Mouse (Mus musculus) MEL (cell line): ENCODE results near the gene Morn3. TPM values are rescaled to one million over a fixed set of nuclear protein-coding genes. Genes with fewer than 3 reads are reported as not detected.
A peak's percentile ranks its signal among the peaks of the same experiment; 100 is the strongest.

ENCODE experiments used
- DNase-seq: peaks from one replicate; pipeline ENCODE4 v3.0.0; 2011; ENCODE audit warnings: low read depth, low spot score
- H3K27ac ChIP-seq: 2 replicates; pipeline ENCODE4 v1.5.1; 2012; ENCODE audit warnings: low read depth, mild to moderate bottlenecking, control low read depth, low read length, moderate library complexity; ENCODE audit not compliant: control insufficient read depth
- H3K27me3 ChIP-seq, 2 experiments: fragments of 150-350 bp in 1 of 2; sonication (generic) in 1 of 2; 2 replicates each; pipeline ENCODE4 v1.6.1; 2012; ENCODE audit warnings: low read length in 2 of 2, mild to moderate bottlenecking in 2 of 2, improper control_type of control experiment in 1 of 2, moderate library complexity in 1 of 2; ENCODE audit not compliant: insufficient read depth in 2 of 2, control insufficient read depth in 1 of 2
- H3K36me3 ChIP-seq, 2 experiments: 2 replicates each; pipeline ENCODE4 v1.6.1; 2012 to 2014; ENCODE audit warnings: low read length in 2 of 2, improper control_type of control experiment in 1 of 2, inconsistent platforms in 1 of 2, mild to moderate bottlenecking in 1 of 2; ENCODE audit not compliant: insufficient read depth in 2 of 2, control insufficient read depth in 1 of 2
- H3K4me1 ChIP-seq, 2 experiments: fragments of 150-350 bp in 1 of 2; sonication (generic) in 1 of 2; 2 replicates each; pipeline ENCODE4 v1.6.1; 2012; ENCODE audit warnings: low read length in 2 of 2, improper control_type of control experiment in 1 of 2, mild to moderate bottlenecking in 1 of 2; ENCODE audit not compliant: insufficient read depth in 2 of 2, control insufficient read depth in 1 of 2
- H3K4me3 ChIP-seq, 2 experiments: fragments of 150-350 bp in 1 of 2; sonication (generic) in 1 of 2; 2 replicates each; pipeline ENCODE4 v1.5.1; 2012; ENCODE audit warnings: low read depth in 2 of 2, low read length in 2 of 2, mild to moderate bottlenecking in 2 of 2, moderate library complexity in 2 of 2, control low read depth in 1 of 2, improper control_type of control experiment in 1 of 2; ENCODE audit not compliant: control insufficient read depth in 1 of 2, insufficient read depth in 1 of 2
- H3K79me2 ChIP-seq: 2 replicates; pipeline ENCODE4 v1.6.1; 2012; ENCODE audit warnings: mild to moderate bottlenecking, low read length, moderate library complexity; ENCODE audit not compliant: control insufficient read depth, poor library complexity, insufficient read depth
- H3K9ac ChIP-seq: 2 replicates; pipeline ENCODE4 v1.6.1; 2012; ENCODE audit warnings: low read depth, mild to moderate bottlenecking, control low read depth, low read length, moderate library complexity; ENCODE audit not compliant: control insufficient read depth, poor library complexity, severe bottlenecking
- H3K9me3 ChIP-seq: fragments of 150-350 bp; sonication (generic); replicated peaks from 2 replicates; pipeline ENCODE4 v1.6.1; 2012; ENCODE audit warnings: mild to moderate bottlenecking, low read length, improper control_type of control experiment, moderate library complexity; ENCODE audit not compliant: insufficient read depth
- BHLHE40 ChIP-seq: IDR thresholded peaks from 2 replicates; pipeline ENCODE4 v1.6.1; 2012; ENCODE audit warnings: low read depth, mild to moderate bottlenecking, inconsistent platforms, low read length, improper control_type of control experiment, borderline replicate concordance
- CHD2 ChIP-seq: IDR thresholded peaks from 2 replicates; pipeline ENCODE4 v1.6.1; 2011; ENCODE audit warnings: low read length, improper control_type of control experiment
- ELF1 ChIP-seq: IDR thresholded peaks from 2 replicates; pipeline ENCODE4 v1.6.1; 2014; ENCODE audit warnings: low read depth, mild to moderate bottlenecking, inconsistent platforms, low read length, improper control_type of control experiment, moderate library complexity
- EP300 ChIP-seq, 2 experiments: IDR thresholded peaks; 2 replicates each; pipeline ENCODE4 v1.6.1; 2011; ENCODE audit warnings: improper control_type of control experiment in 2 of 2, low read length in 2 of 2, low read depth in 1 of 2, mild to moderate bottlenecking in 1 of 2
- ETS1 ChIP-seq: IDR thresholded peaks from 2 replicates; pipeline ENCODE4 v1.6.1; 2012; ENCODE audit warnings: low read depth, mild to moderate bottlenecking, inconsistent platforms, low read length, improper control_type of control experiment, moderate library complexity
- GABPA ChIP-seq: IDR thresholded peaks from 2 replicates; pipeline ENCODE4 v1.6.1; 2012; ENCODE audit warnings: low read depth, mild to moderate bottlenecking, inconsistent platforms, low read length, improper control_type of control experiment, moderate library complexity
- HCFC1 ChIP-seq: IDR thresholded peaks from 2 replicates; pipeline ENCODE4 v1.6.1; 2012; ENCODE audit warnings: low read depth, mild to moderate bottlenecking, inconsistent platforms, low read length, improper control_type of control experiment, moderate library complexity
- KAT2A ChIP-seq: conservative IDR thresholded peaks from 2 replicates; pipeline ENCODE4 v1.6.1; 2012; ENCODE audit warnings: low read depth, low read length, improper control_type of control experiment, inconsistent platforms
- MAFK ChIP-seq: IDR thresholded peaks from 2 replicates; pipeline ENCODE4 v1.6.1; 2011; ENCODE audit warnings: low read depth, mild to moderate bottlenecking, low read length, improper control_type of control experiment, borderline replicate concordance
- MAX ChIP-seq: IDR thresholded peaks from 2 replicates; pipeline ENCODE4 v1.6.1; 2011; ENCODE audit warnings: low read length, improper control_type of control experiment
- MXI1 ChIP-seq: IDR thresholded peaks from 2 replicates; pipeline ENCODE4 v1.6.1; 2011; ENCODE audit warnings: mild to moderate bottlenecking, low read depth, low read length, improper control_type of control experiment
- MYB ChIP-seq: IDR thresholded peaks from 2 replicates; pipeline ENCODE4 v1.6.1; 2011; ENCODE audit warnings: mild to moderate bottlenecking, low read depth, low read length, improper control_type of control experiment
- NELFE ChIP-seq: IDR thresholded peaks from 2 replicates; pipeline ENCODE4 v1.6.1; 2011; ENCODE audit warnings: low read depth, low read length, improper control_type of control experiment
- NRF1 ChIP-seq: IDR thresholded peaks from 2 replicates; pipeline ENCODE4 v1.6.1; 2014; ENCODE audit warnings: low read depth, mild to moderate bottlenecking, inconsistent platforms, low read length, improper control_type of control experiment, moderate library complexity; ENCODE audit not compliant: poor library complexity, insufficient read depth, severe bottlenecking
- POLR2AphosphoS2 ChIP-seq: IDR thresholded peaks from 2 replicates; pipeline ENCODE4 v1.6.1; 2011; ENCODE audit warnings: low read length, improper control_type of control experiment
- RAD21 ChIP-seq: IDR thresholded peaks from 2 replicates; pipeline ENCODE4 v1.6.1; 2011; ENCODE audit warnings: mild to moderate bottlenecking, low read depth, low read length, improper control_type of control experiment
- RCOR1 ChIP-seq: IDR thresholded peaks from 2 replicates; pipeline ENCODE4 v1.6.1; 2012; ENCODE audit warnings: low read depth, mild to moderate bottlenecking, inconsistent platforms, low read length, improper control_type of control experiment
- SMC3 ChIP-seq: IDR thresholded peaks from 2 replicates; pipeline ENCODE4 v1.6.1; 2011; ENCODE audit warnings: low read depth, low read length, improper control_type of control experiment
- TAL1 ChIP-seq: IDR thresholded peaks from 2 replicates; pipeline ENCODE4 v1.6.1; 2012; ENCODE audit warnings: mild to moderate bottlenecking, inconsistent platforms, low read length, moderate library complexity, mixed read lengths
- TBP ChIP-seq: IDR thresholded peaks from 2 replicates; pipeline ENCODE4 v1.8.0; 2011; ENCODE audit warnings: low read depth, low read length, improper control_type of control experiment
- TCF12 ChIP-seq: IDR thresholded peaks from 2 replicates; pipeline ENCODE4 v1.6.1; 2014; ENCODE audit warnings: low read depth, mild to moderate bottlenecking, inconsistent platforms, low read length, improper control_type of control experiment, moderate library complexity
- ZC3H11A ChIP-seq: IDR thresholded peaks from 2 replicates; pipeline ENCODE4 v1.6.1; 2012; ENCODE audit warnings: low read depth, mild to moderate bottlenecking, inconsistent platforms, low read length, improper control_type of control experiment
- ZMIZ1 ChIP-seq: IDR thresholded peaks from 2 replicates; pipeline ENCODE4 v1.6.1; 2012; ENCODE audit warnings: low read depth, mild to moderate bottlenecking, inconsistent platforms, low read length, improper control_type of control experiment, moderate library complexity
- ZNF384 ChIP-seq: IDR thresholded peaks from 2 replicates; pipeline ENCODE4 v1.6.1; 2012; ENCODE audit warnings: low read depth, mild to moderate bottlenecking, inconsistent platforms, low read length, improper control_type of control experiment
- polyA plus RNA-seq, 2 experiments: library from polyadenylated mRNA; stranded (reverse) in 1 of 2; unstranded in 1 of 2; fragments of >175 nt in 1 of 2; fragments of >200 nt in 1 of 2; gene quantifications; 2 replicates each; pipeline versions ENCODE4 v1.2.1 to v1.2.4; 2012; ENCODE audit warnings: low replicate concordance in 2 of 2, low read depth in 1 of 2; ENCODE audit not compliant: insufficient read length in 2 of 2, insufficient read depth in 1 of 2, missing spikeins in 1 of 2
- total RNA-seq: library from RNA; depleted of rRNA; stranded (reverse); fragments of 300-350 nt; gene quantifications from 2 replicates; pipeline ENCODE4 v1.2.3, GENCODE M21; 2012

The Morn3 gene
- total and polyA plus RNA-seq, 3 experiments, result not detected

DNA sequence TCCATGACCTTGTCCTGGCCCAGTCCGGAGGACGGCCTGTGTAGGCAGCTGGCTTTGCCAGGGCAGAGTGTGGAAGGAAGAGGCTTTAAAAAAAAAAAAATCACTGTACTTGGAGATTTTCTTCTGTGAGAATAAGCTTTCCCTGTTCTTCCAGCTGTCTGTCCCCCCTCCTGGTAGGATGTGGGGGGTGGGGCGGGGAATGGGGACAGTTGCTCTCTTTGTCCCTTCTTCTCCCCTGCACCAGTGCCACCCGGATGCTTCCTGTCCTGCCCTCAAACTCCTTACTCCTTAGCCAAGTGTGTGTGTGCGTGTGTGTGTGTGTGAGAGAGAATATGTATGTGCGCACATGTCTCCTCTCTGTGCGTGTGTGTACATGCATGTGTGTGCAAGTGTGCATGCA, 17.1 kb downstream of the Morn3 start:
- Histone ChIP-seq H3K36me3 (peaks cover 0 to 20% of the 10 kb centered on the region in 2 experiments; a peak in 2 of 4 replicates), H3K9ac (no peak overlapping the region), H3K27ac (no peak overlapping the region), H3K27me3 (no peaks in the 10 kb centered on the region), H3K79me2 (no peaks in the 10 kb centered on the region), H3K4me3 (no peak overlapping the region), H3K4me1 (peaks cover 7 to 35% of the 10 kb centered on the region in 2 experiments), H3K9me3 (no peaks in the 10 kb centered on the region)
- no peak for DNase-seq
- TF ChIP-seq NRF1, result no peak
- TF ChIP-seq ZC3H11A, result no peak
- TF ChIP-seq MAX, result no peak
- no peak for TF ChIP-seq GABPA
- TF ChIP-seq SMC3, result no peak
- TF ChIP-seq ELF1, result no peak
- TF ChIP-seq CHD2, result no peak
- no peak for TF ChIP-seq ZNF384
- TF ChIP-seq RAD21, result no peak
- TF ChIP-seq MYB, result no peak
- TF ChIP-seq BHLHE40, result no peak

DNA sequence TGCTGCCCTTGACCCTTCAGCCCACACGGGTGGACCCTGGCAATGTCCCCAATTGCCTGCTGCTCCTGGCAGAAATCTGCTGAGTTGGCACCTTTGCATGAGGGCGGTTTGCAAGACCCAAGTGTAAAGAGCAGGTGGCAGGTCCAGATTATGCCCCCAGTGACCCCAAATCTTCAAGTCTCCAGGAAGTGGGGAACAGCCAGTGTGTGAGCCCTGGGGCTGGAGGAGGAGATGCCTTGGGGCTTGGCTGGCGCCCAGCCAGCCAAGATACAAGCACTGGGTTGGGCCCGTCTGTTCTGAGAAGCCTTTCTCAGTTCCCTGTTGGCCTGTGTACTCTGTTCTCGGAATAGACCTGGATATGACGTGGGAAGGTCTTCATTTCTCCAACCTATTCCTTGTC, 19.4 kb downstream of the Morn3 start:
- DNase-seq, result peak; percentile 58

DNA sequence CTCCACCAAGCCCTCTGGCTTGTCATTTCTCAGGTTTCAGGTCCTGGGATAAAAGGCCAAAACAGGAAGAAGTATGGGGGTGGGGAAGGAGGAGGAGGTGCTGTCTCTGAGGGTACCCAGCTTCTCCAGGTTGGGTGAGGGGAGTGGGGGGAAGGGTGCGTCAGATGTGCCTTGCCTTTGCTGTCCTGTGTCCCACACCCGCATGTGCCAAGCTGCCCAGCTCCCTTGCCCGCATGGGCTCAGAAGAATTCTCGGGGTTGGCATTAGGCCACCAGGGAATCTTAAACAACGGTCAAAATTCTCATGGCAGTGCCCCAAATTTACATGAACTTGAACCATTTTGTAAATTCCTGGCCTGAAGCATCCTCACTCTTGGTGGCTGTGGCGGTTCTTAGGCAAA, 20.4 kb downstream of the Morn3 start:
- peaks cover 0 to 18% of the 10 kb centered on the region in 2 experiments; a peak in 2 of 4 replicates for H3K36me3 ChIP-seq
- no peaks in the 10 kb centered on the region for H3K79me2 ChIP-seq
- peaks cover 7 to 28% of the 10 kb centered on the region in 2 experiments for H3K4me1 ChIP-seq
- no peak for DNase-seq
- no peaks in the 10 kb centered on the region for H3K27me3 ChIP-seq
- H3K27ac ChIP-seq, result no peak overlapping the region
- no peaks in the 10 kb centered on the region for H3K9me3 ChIP-seq
- H3K9ac ChIP-seq, result no peak overlapping the region
- TF ChIP-seq ELF1 (no peak), POLR2AphosphoS2 (no peak), MYB (no peak), KAT2A (no peak), TBP (no peak), HCFC1 (no peak), MXI1 (no peak)
- no peak overlapping the region for H3K4me3 ChIP-seq

More for the DNA sequence above, 19.4 kb downstream of the Morn3 start:
- Histone ChIP-seq H3K36me3 (peaks cover 0 to 18% of the 10 kb centered on the region in 2 experiments; a peak in 2 of 4 replicates), H3K9me3 (no peaks in the 10 kb centered on the region), H3K79me2 (no peaks in the 10 kb centered on the region), H3K4me3 (no peak overlapping the region), H3K27me3 (no peaks in the 10 kb centered on the region), H3K4me1 (peaks cover 7 to 28% of the 10 kb centered on the region in 2 experiments), H3K9ac (no peak overlapping the region), H3K27ac (no peak overlapping the region)
- 0 out of 2 replicates have a peak, but pooled peaks have one; percentile 15 for TF ChIP-seq TCF12
- TF ChIP-seq TBP, result no peak
- peak; percentile 89; the same call in 1 of the 2 replicates for TF ChIP-seq MAFK
- TF ChIP-seq CHD2, result no peak
- TF ChIP-seq ZMIZ1, result no peak
- TF ChIP-seq NRF1, result no peak
- TF ChIP-seq RCOR1, result peak; percentile 13; the same call in 1 of the 2 replicates
- peak; percentile 50 for TF ChIP-seq TAL1
- TF ChIP-seq NELFE, result no peak
- TF ChIP-seq EP300 (IDR thresholded peaks at IDR 0.05; ENCODE audit: low read depth in 1 of 2, low read length in 2 of 2), result peak in 1 of 2 experiments; percentile 53; a peak in 2 of 4 replicates
- TF ChIP-seq ETS1, result 0 out of 2 replicates have a peak, but pooled peaks have one; percentile 23
